Mouse (Mus musculus): Measurements from ENCODE around the gene Mettl9. TPM values are rescaled to one million over a fixed set of nuclear protein-coding genes. Genes with fewer than 3 reads are reported as not detected.

Gene Mettl9
- 19.4 and 21.3 TPM in 2 replicates for polyA plus RNA-seq (2012; rRNA removed)

DNA sequence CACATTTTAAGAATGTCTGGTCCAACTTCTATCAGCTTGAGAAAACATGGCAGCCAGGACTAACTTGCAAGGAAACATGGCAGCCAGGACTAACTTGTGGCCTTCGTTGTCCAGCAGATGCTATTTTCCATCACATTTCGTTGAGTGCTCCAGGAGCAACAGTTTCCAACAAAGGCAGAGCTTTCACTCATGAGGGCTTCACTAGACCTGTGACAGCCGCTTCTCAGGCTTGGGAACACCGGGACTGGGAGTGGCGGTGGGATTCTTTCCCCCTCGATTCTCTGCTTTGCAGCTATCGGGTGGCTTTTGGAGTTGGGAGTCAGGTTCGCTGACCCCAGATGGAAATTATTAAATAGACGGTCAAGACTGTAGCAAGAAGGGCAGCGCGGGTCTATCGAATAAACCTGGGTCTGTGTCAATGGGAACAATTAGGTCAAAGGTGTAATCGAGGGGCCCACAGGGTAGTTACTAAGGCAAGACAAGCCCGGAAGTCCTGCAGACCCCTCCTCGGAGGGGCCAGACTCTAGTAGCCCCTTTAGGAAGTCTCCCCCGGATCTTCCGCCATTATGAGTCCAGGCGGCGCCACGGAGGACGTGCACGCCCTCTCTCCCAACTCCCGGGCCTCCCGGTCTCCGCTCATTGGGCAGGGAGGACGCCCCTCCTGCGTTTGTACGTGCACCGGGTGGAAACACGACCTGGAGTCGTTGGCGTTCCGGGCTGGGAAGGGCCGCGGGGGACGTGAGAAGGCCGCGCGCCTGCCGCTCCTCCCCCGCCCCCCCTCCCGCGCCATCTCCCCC lies at the start of gene Mettl9:
Gene Mettl9 (plus strand): TSS at position 590 of the 797 bp plus-strand sequence.

GRCm38 (mm10) chr7:121074281-121074680 lies 40.0 kb downstream of the Mettl9 start, which contains the start of gene Igsf6:
TSS of gene Igsf6 (minus strand) at chr7:121074572.

DNA sequence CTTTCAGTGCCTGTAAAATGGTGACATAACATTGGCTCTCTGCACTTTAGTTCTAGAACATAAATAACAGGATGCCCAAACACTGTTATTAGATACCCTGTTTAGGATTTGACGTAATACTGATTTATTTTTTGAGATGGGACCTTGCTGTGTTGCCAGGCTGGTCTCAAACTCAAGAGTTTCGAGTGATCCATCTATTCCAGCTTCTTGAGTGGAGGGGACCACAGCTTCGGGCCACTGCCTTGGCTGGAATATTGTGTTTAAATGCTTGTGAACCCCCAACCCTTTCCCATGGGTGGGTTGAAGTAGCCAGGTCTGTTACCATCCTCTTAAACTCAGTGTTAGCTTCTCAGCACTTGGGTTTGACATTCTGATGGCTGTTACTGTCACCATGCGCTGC lies 47.1 kb downstream of the Mettl9 start, which contains the start of gene Otoa:
Gene Otoa (plus strand): TSS at position 301 of the 400 bp plus-strand sequence.

Other genes starting within 250 kb of the Mettl9 start
- gene Gm5737, start 222.1 kb upstream of the Mettl9 start, polyA plus RNA-seq (2012; rRNA removed): not detected in 2 replicates
- 28.6 and 30.2 TPM in 2 replicates for gene Eef2k, start 191.6 kb upstream of the Mettl9 start, polyA plus RNA-seq (2012; rRNA removed)
- 8.8 and 10.4 TPM in 2 replicates for gene Polr3e, start 116.7 kb upstream of the Mettl9 start, polyA plus RNA-seq (2012; rRNA removed)
- gene Cdr2, start 52.1 kb upstream of the Mettl9 start, polyA plus RNA-seq (2012; rRNA removed): 89.4 and 102 TPM in 2 replicates
- 0.01 and 0.05 TPM in 2 replicates for gene Mfsd13b, start 51.9 kb upstream of the Mettl9 start, polyA plus RNA-seq (2012; rRNA removed)
- gene Igsf6, start 40.1 kb downstream of the Mettl9 start, polyA plus RNA-seq (2012; rRNA removed): 4.2 and 7.0 TPM in 2 replicates
- gene Otoa, start 47.2 kb downstream of the Mettl9 start, polyA plus RNA-seq (2012; rRNA removed): 0.02 and 0.05 TPM in 2 replicates

All from liver, embryonic 14 days (tissue).